Mouse (Mus musculus) heart, embryonic 14.5 days (tissue): ENCODE measurements around the gene Sowahb. TPM values are rescaled to one million over a fixed set of nuclear protein-coding genes. Genes with fewer than 3 reads are reported as not detected.

ENCODE experiments used
- ATAC-seq: fragments of 200-750 bp; cut with Nextera tagmentation; 2 replicates; pipeline ENCODE4 v1.8.0; 2017; ENCODE audit warnings: low read depth, moderate TSS enrichment; ENCODE audit not compliant: insufficient number of reproducible peaks, insufficient read depth, low FRiP score
- H3K27ac ChIP-seq, 2 experiments: fragments of 200-500 bp in 1 of 2; fragments of 300-500 bp in 1 of 2; sonication (generic) in 1 of 2; replicated peaks in 1 of 2; 2 replicates each; pipeline ENCODE4 v1.5.1; 2012 to 2014; ENCODE audit warnings: low read depth in 2 of 2, low read length in 2 of 2, control low read depth in 1 of 2, mild to moderate bottlenecking in 1 of 2, mixed read lengths in 1 of 2; ENCODE audit not compliant: control insufficient read depth in 1 of 2, insufficient read depth in 1 of 2
- H3K27me3 ChIP-seq: fragments of 300-500 bp; sonication (generic); 2 replicates; pipeline ENCODE4 v1.6.1; 2014; ENCODE audit warnings: mild to moderate bottlenecking, low read length, control low read depth; ENCODE audit not compliant: control insufficient read depth, insufficient read depth
- H3K36me3 ChIP-seq: fragments of 300-500 bp; sonication (generic); 2 replicates; pipeline ENCODE4 v1.6.1; 2014; ENCODE audit warnings: mild to moderate bottlenecking, control low read depth, low read length, mixed read lengths; ENCODE audit not compliant: control insufficient read depth, insufficient read depth
- H3K4me1 ChIP-seq, 2 experiments: fragments of 200-500 bp in 1 of 2; fragments of 300-500 bp in 1 of 2; sonication (generic) in 1 of 2; 2 replicates each; pipeline ENCODE4 v1.6.1; 2012 to 2014; ENCODE audit warnings: low read length in 2 of 2, control low read depth in 1 of 2, mixed read lengths in 1 of 2; ENCODE audit not compliant: control insufficient read depth in 2 of 2, insufficient read depth in 2 of 2
- H3K4me2 ChIP-seq: fragments of 300-500 bp; sonication (generic); 2 replicates; pipeline ENCODE4 v1.6.1; 2014; ENCODE audit warnings: mild to moderate bottlenecking, low read length
- H3K4me3 ChIP-seq, 2 experiments: fragments of 200-500 bp in 1 of 2; fragments of 300-500 bp in 1 of 2; sonication (generic) in 1 of 2; 2 replicates each; pipeline ENCODE4 v1.5.1; 2012 to 2014; ENCODE audit warnings: low read length in 2 of 2, mild to moderate bottlenecking in 2 of 2, control low read depth in 1 of 2, low read depth in 1 of 2, moderate library complexity in 1 of 2; ENCODE audit not compliant: control insufficient read depth in 1 of 2, insufficient read depth in 1 of 2
- H3K9ac ChIP-seq: fragments of 300-500 bp; sonication (generic); 2 replicates; pipeline ENCODE4 v1.6.1; 2014; ENCODE audit warnings: mild to moderate bottlenecking, low read length
- H3K9me3 ChIP-seq: fragments of 300-500 bp; sonication (generic); 2 replicates; pipeline ENCODE4 v1.6.1; 2016; ENCODE audit warnings: low read length, control low read depth; ENCODE audit not compliant: control insufficient read depth
- WGBS: fragments of 180-500 bp; shearing (Covaris S2); extraction: QIAGEN DNeasy Blood & Tissue Kit; methylation state at CpG from one replicate; pipeline ENCODE4 v1.1.7; 2014; 5-methylcytosine and 5-hydroxymethylcytosine counted together
- polyA plus RNA-seq: library from polyadenylated mRNA; unstranded; fragments of >200 nt; fragmentation: Nextera tagmentation; extraction: Ambion mirVana; gene quantifications from 2 replicates; pipeline ENCODE4 v1.2.1, GENCODE M21; 2014

Gene Sowahb
- polyA plus RNA-seq, 1 experiment from 2014 or later: 0.11 TPM

DNA sequence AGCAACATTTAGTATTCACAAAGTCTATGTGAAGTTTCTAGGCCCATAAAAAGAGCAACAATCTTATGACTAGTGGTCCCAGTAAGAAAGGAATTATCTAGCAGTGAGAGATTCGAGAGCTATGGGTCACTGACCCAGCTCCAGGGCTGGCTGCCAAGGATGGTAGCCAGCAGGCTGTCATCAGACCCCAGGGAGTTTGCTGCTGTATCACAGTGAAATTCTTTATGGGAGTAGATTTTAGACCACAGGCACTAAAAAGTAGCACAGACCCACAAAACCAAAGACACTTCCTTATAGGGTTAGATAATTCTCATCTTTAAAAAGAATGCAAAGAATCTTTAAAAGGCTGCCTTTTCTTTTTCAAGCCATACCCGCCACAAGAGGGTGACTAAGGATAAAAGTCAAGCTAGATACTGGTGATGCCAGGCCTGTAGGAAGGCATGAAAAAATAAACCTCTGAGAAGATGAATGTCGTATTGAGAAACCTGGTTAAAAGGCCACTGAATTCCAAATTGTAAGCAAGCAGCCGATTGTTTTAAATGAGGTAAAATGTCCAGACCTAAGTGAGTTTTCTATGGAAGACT is 40.3 kb upstream of the Sowahb start:
- ATAC-seq: no peak
- no peaks in the 10 kb centered on the region for H3K36me3 ChIP-seq
- no peaks in the 10 kb centered on the region for H3K9me3 ChIP-seq
- H3K4me2 ChIP-seq: no peak overlapping the region
- no peak overlapping the region for H3K27ac ChIP-seq
- H3K27me3 ChIP-seq: no peaks in the 10 kb centered on the region
- no peak overlapping the region for H3K9ac ChIP-seq
- WGBS: 34% methylated on average over 4 of the region's 4 CpGs
- H3K4me3 ChIP-seq: no peak overlapping the region
- peaks cover 0 to 9% of the 10 kb centered on the region in 2 experiments; a peak in 2 of 4 replicates for H3K4me1 ChIP-seq

DNA sequence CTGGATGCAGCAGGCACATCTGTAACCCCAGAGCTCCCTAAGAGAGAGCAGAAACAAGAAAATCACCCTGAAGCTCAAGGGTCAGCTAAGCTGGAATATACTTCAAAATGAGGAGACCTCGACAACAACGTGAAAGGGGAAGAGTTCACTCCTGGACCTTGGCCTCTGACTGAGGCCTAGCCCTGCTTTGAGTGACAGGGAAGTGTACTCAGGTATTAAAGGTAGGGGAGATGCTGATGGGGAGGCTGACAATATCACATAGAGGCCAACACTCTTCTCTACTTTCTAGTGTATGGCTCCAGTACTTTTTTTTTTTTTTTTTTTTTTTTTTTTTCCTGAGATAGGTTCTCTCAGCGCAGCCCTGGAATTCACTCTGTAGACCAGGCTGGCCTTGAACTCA is 34.8 kb upstream of the Sowahb start:
- no peaks in the 10 kb centered on the region for H3K27me3 ChIP-seq
- WGBS: 84% methylated on average over 3 of the region's 3 CpGs
- H3K36me3 ChIP-seq: no peaks in the 10 kb centered on the region
- H3K4me1 ChIP-seq: 0 out of 4 replicates have a peak, but pooled peaks cover 0 to under 1% of the 10 kb centered on the region in 2 experiments
- H3K27ac ChIP-seq: no peak overlapping the region
- no peak for ATAC-seq
- no peak overlapping the region for H3K4me2 ChIP-seq
- no peak overlapping the region for H3K9ac ChIP-seq
- H3K4me3 ChIP-seq: no peak overlapping the region
- no peaks in the 10 kb centered on the region for H3K9me3 ChIP-seq

DNA sequence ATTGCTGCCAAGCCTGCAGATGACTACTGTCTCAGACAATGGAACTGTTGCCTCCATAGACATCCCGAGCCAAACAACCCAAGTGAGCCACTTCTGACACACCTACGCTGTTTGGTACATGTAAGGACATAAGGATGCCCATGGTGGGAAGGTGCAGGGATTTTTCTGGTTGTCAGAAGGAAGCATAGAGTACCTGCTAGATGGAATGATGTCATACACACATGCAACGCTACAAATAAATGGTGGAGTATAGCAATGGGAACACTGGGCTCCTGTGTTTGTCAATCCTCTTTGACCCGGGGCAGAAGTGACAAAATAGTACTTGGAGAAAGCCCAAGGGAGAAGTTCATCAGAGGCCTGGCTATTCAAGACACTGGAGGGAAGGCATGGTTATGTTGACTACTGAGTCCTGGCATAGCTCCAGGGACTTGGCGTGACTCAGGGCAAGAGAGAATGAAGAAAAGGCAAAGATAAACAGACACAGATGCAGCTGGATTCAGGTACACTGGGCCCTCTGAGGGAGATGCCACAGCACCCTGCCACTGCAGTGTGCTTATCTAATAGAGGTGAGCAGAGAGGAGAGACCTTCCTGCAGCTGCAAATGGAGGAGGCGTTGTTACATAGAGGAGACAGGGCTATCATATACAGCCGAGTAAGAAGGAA is 33.0 kb upstream of the Sowahb start:
- Histone ChIP-seq H3K4me1 (no peaks in the 10 kb centered on the region), H3K9me3 (no peaks in the 10 kb centered on the region), H3K4me3 (no peak overlapping the region), H3K27ac (no peak overlapping the region), H3K9ac (no peak overlapping the region), H3K27me3 (no peaks in the 10 kb centered on the region), H3K36me3 (no peaks in the 10 kb centered on the region), H3K4me2 (no peak overlapping the region)
- no peak for ATAC-seq
- 69% methylated on average over 7 of the region's 7 CpGs for WGBS

DNA sequence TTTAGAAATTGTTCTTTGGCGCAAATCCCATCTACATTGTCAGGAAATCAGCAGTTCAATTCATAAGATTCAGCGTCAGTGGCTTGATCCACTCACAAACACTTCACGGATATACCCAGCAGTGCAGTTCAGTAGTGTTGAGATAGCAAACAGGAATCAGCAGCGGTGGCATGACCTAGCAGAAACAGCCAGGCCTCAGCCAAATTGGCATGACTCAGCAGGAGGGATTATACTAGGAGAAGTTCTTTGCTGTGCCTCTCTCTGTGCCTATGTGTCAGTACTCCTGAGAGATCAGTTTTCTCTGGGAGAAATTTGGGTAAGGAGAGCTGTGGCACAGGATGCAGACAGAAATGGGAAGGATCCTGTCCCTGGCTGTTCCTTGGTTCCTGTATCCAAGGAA is 16.0 kb upstream of the Sowahb start:
- Histone ChIP-seq H3K9ac (no peak overlapping the region), H3K27ac (no peak overlapping the region), H3K27me3 (no peaks in the 10 kb centered on the region), H3K9me3 (no peaks in the 10 kb centered on the region), H3K4me2 (no peak overlapping the region), H3K36me3 (no peaks in the 10 kb centered on the region), H3K4me3 (no peak overlapping the region), H3K4me1 (no peaks in the 10 kb centered on the region)
- ATAC-seq: no peak
- WGBS: 68% methylated on average over 4 of the region's 4 CpGs

DNA sequence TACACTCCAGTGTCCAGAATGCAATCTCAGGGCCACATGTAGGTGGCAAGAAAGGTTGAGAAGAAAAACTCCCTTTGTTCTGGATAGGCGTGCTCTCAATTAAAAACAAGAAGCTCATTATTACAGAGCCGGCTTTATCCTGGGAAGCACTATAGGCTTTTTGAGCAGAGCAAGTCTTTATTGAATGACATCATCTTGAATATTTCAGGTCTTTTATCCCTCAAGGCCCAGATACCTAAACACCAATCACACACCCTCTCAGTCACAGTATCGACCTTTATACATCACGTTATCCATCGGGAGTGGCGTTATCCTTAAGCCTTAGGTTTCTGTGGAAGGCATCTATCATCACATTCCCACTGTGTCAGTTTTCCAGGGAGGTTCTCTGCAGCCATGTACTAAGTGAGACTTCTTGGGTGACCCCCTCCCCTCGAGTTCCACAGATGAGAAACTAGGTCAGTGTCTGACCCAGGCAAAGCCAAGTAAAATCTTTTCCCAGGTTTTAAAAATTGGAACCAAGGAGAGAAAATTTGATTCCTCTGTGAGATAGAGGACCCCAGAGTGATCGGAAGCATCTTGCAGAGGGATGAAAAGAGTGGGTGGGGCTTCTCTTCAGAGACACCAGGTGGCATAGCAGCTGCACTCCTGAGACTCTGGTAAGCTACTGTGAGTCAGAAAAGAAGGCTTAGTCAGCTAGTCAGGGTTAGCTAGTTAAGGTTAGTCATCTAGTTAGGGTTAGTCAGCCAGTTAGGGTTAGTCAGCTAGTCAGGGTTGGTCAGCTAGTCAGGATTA is 9.0 kb upstream of the Sowahb start:
- ATAC-seq: no peak
- Histone ChIP-seq H3K36me3 (no peaks in the 10 kb centered on the region), H3K4me2 (no peak overlapping the region), H3K9me3 (no peaks in the 10 kb centered on the region), H3K27me3 (0 out of 2 replicates have a peak, but pooled peaks cover 3% of the 10 kb centered on the region), H3K9ac (no peak overlapping the region), H3K27ac (no peak overlapping the region), H3K4me3 (no peak overlapping the region), H3K4me1 (no peaks in the 10 kb centered on the region)
- WGBS: 36% methylated on average over 8 of the region's 8 CpGs

DNA sequence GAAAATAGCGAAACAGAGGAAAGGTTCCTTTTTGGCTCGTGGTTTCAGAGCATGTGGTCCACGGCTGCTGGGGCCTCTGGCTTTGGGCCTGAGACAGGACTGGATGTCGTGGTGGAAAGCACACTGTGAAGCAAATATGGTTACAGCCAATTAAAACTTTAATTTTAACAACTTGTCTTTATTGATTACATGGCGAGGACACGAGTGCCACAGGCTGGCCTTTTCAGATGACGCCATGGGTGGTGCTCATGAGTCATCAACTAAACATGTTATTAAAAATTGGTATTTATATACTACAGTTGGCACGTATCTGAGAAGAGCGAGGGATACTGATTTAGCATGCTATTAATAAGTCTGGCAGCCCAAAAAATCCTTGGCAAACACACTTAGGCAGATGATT is 7.1 kb upstream of the Sowahb start:
- H3K9ac ChIP-seq: no peak overlapping the region
- no peak overlapping the region for H3K4me3 ChIP-seq
- H3K27me3 ChIP-seq: peaks cover 15% of the 10 kb centered on the region
- no peak for ATAC-seq
- H3K36me3 ChIP-seq: no peaks in the 10 kb centered on the region
- H3K4me2 ChIP-seq: no peak overlapping the region
- H3K27ac ChIP-seq: no peak overlapping the region
- WGBS: 82% methylated on average over 9 of the region's 9 CpGs
- H3K4me1 ChIP-seq: no peaks in the 10 kb centered on the region
- no peaks in the 10 kb centered on the region for H3K9me3 ChIP-seq

DNA sequence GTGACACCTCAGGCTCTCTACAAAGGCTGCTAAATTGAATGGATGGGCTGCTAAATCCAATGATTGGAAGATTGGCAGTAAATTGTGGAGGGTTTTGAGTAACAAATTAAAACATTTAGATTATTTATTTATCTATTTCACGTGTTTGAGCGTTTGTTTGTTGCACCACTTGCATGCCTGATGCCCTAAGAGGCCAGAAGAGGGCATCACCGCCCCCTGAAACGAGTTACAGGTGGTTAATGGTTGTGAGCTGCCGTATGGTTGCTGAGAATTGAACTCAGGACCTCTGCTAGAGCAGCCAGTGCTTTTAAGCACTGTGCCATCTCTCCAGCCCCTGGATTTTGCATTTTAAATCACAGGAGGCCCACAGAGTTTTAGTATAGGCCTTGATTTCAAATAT is 6.2 kb upstream of the Sowahb start:
- no peak for ATAC-seq
- Histone ChIP-seq H3K9ac (no peak overlapping the region), H3K4me1 (no peaks in the 10 kb centered on the region), H3K27me3 (peaks cover 24% of the 10 kb centered on the region), H3K9me3 (no peaks in the 10 kb centered on the region), H3K4me2 (no peak overlapping the region), H3K36me3 (no peaks in the 10 kb centered on the region), H3K27ac (no peak overlapping the region), H3K4me3 (no peak overlapping the region)
- 45% methylated on average over 5 of the region's 5 CpGs for WGBS
